Mouse (Mus musculus) cerebellum, adult 8-10 months (tissue): ENCODE measurements around the gene Jdp2.

Experiments used
- DNase-seq: peaks from one replicate; pipeline ENCODE4 v3.0.0; 2022

Gene Jdp2

DNA sequence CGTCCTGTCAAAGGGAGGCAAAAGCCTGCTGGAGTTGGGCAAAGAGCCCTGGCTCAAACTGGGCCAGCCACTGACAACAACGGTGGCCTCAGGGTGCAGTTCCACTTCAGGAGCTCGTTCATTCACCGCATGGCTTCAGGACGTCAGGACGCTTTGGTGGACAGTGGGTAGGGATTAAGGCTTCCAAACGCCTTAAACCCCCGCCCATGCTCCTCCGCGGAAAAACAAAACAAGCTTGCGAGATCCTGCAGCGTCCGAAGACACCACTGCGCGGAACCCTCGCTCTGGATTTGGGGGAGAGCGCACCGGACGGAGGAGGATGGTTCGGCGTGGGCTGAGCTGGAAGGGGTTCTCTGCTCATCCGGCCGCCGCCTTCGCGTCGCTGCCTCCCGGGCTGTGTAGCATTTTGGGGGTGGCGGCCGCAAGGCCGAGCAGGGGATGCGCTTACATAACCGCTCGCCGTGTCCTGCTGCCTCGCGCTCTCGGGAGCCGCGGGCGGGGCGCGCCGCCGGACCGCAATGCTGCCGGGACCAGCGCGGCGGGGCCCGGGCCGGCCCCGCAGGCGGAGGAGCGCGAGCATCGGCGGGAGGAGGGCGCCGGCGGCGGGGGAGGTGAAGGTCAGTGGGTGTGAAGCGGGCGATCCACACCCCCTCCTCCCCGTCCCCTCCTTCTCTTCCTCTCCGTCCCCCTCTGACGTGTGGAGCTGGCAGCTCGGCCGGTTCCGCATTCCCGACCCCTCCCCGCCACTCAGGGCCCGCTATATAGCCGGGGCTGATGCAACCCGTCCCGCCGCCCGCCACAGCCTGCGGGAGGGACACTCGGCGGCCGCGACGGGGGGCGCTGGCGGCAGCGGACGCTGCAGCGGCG, at the start of gene Jdp2:
Gene Jdp2 (plus strand): TSS at position 417 of the 867 bp plus-strand sequence.
- peak; percentile 76 for DNase-seq

DNA sequence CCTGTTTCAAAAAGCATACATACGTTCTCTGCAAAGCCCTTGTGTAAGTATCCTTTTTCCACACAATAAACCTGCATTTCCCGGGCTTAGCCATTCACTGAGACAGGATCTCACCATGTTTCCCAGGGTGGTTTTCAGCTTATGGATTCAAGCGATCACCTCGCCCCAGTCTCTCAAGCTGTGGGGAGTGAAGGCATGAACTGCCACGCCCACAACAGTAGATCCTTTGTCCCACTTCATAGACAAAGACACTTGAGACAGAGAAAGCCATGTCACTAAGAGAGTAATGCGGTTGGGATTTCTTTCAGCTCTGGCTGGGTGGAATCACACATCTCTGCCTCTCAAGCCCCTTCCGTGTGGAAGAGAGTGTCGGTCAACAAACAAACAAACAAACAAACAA, 49.2 kb upstream of the Jdp2 start:
- no peak for DNase-seq

DNA sequence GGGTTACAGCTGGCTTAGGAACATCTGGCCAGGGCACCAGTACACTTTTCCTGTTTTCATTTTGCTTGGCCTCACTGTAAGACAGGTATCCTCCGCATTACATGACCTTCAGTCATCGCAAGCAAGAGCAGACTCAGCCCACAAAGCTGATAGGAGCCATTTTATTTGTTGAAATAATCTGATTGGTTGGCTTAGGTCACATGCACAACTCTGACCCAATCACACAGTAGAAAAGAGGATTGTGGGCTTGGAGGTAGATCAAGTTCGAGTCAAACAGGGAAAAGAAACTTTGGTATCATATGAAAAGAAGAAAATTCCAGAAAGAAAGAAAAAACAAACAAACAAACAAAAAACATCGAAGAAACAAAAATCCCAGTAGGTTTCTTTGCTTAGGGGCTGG, 48.4 kb upstream of the Jdp2 start:
- DNase-seq, result no peak

DNA sequence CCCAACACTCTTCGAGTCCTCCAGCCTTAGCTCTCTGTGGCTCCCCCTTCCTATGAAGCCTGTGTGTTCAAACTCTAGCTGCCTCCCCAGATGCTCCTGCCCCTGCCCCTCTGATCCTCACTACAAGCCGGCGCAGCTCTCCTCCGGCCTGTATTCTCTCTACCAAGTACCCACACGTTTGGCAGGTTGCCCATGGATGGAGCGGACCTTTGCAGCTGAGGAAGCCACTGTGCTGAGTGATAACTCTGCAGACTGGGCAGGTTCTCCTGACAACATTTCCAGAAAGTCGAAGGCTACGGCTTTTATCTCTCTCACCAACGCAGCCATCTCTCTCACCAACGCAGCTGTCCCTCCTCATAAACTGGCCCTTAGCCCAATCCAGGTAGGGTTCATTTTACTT, 39.5 kb upstream of the Jdp2 start:
- no peak for DNase-seq

DNA sequence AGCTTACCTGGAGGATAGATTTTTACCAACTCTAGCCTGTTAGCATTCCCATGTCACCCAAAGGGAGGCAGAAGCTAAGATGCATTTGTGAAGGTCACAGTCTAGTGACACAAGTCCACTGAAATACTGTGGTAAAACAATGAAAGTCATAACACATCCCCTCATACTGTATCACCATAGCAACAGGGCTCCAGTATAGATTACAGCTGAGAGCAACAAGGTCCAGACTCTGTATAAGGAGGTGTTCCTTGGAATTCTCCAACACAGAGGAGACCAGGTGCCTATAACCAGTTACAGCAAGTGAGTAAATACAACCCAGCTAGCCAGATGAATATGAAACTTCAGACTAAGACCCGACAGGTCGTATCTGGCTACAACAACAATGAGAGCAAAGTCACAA, 33.4 kb upstream of the Jdp2 start:
- DNase-seq, result no peak

DNA sequence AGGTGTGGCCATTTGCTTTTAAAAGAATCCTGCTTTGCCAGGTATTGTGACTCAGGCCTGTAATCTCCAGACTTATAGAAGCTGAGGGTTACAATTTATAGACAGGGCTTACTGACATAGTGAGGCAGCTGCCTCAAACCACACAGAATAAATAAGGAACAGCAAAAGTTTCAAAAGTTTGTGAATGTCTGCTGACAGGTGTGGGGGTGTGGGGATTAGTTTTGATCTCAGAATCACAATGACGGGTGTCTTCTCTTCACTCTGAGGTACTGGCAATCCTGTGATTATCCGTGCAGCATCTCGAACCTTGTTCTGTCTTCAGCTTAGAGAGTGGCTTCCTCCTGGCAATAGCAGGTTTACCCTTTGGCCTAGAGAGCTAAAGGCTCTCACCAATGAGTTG, 30.5 kb upstream of the Jdp2 start:
- no peak for DNase-seq

DNA sequence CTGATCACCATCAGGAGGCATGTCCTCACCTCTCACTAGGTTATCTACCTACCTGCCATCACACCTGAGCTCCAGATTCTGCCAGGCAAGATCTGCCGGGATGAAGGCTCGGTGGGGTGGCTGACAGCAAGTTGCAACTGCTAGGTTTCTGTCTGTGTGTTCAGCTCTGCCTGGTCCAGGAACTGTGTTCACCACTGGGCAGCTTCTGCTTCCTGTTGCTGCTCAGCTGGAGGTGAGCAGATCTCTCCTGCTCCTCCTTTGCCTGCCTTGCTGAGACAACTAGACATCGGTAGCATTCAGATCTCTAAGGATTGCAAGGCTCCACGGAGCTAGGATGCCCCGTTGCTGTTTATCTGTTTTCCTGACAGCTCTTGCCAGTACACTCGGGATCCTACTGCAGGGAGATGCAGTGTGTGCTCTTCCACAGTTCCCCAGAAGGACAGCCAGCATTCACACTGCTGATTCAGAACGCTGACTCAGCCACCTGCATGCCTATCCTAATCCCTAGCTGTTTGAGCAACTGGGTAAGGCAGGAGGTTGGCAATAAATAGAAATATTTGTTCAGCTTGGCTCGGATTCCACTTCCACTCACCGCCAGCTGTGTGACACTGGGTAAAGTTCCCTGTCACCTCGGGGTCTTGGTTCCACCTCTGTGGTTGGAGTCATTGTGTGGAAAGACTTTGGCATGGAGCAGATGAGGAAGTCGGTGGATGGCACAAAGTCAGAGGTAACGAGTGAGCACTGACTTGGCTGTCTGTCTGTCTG, 29.3 kb upstream of the Jdp2 start:
- DNase-seq, result no peak

DNA sequence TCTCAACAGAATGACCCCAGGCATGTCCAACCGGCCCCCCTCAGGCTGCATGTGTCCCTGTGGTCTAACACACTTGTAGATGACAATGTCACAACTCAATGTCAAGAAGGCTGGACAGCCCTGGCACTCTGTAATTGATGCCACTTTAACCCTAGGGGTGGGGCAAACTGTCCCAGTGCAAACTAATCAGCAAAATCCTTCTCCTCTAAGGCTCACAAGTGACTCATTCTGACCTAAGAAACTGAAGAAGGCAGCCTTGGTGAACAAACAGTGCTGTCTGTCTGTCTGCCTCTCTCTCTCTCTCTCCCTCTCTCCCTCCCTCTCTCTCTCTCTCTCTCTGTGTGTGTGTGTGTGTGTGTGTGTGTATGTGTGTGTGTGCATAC, 28.7 kb upstream of the Jdp2 start:
- no peak for DNase-seq

DNA sequence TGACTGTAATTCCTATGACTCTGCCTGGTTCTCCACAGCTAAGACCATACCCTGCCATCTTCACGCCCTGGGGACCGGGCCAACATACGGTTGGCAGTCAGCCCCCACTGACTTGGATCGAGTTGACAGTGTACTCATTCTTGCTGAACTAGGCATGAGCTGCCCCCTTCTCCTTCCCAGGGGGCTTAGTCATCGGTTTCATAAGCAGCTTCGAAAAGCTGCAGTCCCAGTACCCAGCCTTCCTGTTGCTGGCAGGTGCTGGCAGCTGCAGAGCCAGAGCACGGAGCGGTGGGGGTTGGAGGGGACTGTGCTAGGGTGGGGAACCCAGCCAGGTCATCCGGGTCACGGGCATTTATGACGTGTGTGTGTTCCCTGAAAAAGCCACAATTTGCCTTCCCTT, 27.5 kb upstream of the Jdp2 start:
- peak; percentile 25 for DNase-seq

DNA sequence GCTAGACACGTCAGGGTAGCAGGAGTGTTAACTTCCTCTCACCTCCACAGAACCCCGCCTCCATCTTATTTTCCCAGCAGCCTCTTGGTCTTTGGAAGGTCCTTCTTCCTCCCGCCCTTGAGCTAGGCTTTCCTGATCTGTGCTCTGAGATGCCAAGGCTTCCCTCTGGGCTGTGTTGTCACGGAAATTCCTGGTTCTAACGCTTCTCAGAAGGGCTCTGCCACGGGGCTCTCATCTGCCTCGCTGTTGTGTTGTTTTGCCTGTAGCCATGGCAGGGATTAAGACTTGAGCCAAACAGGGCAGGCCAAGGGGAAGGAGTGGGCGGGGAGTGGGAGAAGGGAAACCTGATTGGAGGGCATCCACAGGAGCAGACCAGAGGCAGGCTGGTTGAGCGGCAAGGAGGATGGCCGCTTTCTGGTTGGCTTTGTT, 26.8 kb upstream of the Jdp2 start:
- peak; percentile 39 for DNase-seq

DNA sequence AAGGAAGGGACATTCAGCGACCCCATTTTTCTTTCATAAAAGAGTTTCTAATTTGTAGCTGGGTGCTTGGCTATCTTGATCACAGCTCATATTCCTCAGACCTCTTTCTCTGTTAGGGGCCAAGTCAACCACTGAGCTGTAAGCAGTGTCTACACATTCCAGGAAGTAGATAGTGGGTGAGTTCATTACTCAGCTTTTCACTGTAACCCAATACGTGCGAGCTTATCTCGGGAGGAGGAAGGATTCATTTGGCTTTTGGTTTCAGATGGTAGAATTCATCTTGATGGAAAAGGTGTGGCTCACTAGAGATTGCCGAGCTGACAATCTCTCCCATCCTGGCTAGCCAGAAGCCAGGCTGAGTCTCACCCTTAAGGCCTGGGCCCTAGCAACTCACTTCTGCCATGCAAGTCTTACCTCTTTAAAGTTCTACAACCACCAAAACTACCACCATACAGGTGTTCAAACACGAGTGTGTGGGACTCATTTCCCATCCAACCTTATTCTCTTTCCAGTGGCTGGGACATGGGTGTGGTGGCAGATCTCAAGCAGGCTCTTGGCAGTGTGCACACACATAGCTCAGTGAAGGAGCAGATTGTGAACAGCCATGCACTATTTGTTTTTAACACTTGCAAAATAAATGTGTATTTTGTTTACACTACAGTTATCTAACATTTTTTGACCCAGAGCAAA, 23.9 kb upstream of the Jdp2 start:
- no peak for DNase-seq

DNA sequence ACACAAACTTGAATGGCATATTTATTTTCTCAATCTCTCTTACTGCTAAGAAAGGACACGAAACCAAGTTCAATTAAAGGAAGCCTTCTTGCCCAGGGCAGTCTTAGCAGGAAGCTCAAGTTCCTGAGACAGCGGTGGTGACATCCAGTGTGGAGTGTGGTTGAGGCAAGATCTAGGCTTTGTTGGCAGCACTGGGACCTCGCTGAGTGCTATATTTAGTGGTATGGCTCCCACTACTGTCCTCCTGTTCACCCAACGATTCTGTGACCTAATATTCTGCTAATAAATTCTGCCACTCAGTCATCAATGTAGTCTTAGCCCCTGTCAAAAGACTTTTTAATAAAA, 23.4 kb upstream of the Jdp2 start:
- no peak for DNase-seq

DNA sequence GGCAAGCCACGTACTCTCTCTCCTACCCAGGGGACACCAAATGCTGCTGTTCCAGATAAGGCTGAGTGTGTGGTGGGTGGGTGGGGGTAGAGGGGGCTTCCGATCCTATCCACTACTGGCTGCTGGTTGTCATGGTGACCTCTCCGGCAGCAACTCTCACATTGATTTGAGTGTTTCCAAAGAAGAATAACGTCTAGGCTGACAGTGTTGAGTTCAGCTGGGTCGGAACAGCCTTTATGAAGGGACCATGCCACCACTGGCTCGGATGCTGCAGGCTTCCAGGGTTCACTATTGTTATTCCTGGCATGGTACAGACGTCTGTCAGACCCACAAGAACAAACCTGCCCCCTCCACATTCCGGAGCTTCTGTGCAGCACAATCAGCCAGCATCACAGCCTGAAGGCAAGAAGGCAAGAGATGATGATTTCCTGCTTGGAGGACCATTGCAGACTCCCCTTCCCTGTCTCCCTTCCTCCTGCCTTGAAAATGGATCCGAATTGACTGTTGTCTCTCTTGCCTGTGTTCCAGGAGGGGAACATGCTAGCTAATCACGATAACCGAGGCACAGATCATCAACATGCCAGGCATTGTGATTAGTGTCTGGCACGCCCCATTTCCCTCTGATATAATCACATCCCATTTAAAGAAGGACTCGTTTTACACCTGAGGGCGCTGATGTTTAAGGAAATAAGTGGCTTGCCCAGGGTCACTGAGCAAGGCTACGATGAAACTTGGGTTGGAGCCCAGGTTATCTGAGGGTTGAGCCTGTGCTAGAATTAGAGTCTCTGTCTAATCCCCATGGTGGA, 17.4 kb upstream of the Jdp2 start:
- no peak for DNase-seq

DNA sequence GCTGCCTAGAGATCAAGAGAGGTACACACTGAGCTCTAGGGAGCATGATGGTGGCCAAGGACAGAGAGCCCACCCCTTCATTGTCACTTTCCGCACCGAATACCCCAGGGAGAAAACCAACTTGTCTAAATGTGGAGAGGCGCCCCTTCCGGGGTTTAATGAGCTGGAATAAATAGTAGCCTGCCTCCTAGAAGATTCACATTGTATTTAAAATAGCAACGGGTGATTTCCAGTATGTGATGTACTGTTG, 16.8 kb upstream of the Jdp2 start:
- DNase-seq, result no peak

DNA sequence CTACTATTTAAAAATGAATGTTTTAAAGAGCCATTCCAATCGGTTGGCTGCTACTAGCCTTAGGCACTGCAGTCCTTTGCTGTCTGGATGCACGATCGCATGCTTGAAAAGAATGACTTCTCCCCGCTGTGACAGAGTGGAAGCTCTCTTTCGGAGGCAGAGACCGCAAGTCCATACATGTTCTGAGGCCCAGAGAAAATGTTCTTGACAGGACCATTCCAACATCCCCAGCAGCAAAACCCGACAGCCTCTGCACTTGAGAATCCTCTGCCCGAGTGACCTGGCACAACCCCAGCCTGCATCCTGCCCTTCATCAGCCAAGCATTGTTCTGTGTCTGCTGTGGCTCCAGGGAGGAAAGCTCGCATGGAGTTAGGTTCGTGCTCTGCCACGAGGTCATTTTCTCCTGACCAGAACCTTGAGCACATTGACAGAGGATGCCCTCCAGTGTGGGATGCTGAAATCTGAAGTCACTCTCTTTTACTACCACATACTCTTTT, 13.0 kb upstream of the Jdp2 start:
- DNase-seq, result no peak

DNA sequence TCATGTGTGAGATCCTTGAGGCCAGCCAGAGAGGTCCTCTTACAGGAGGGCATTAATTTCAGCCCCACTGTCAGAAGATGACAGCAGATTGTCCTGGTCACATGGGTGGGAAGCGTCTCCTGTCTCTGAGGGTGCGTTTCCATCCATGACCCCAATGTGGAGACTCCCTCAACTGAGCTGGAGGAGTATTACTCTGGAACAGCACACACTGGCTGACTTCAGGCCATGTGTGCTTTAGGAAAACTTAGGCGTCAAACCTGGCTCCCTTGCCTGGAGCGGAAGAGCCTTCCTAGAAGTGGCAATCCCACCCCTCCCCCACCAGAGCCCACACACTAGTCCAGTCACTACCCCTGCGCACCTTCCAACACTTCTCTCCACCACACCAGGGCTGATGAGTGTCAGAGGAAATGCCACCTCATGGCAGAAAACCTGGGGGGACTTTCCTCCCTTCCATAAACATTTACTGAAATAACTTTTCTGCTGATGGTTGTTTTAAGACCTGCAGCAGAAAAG, 8.9 kb upstream of the Jdp2 start:
- DNase-seq, result no peak

DNA sequence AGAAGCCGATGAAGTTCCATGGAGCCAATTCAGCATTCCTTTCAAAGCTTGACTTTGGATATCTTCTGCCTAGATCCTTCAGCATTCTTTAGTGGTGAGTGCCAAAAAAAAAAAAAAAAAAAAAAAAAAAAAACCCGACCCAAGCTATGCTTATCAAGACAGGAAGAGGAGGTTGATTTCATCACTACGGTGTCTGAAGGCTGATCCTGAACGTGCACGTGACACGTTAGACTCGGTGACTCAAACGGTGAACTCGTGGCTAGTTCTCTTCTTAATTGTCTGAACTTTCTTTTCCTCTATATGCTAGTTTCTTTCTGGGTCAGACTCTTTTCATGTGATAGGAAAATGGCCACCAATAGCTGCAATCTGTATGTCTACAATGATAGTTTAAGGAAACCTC, 5.9 kb upstream of the Jdp2 start:
- no peak for DNase-seq

DNA sequence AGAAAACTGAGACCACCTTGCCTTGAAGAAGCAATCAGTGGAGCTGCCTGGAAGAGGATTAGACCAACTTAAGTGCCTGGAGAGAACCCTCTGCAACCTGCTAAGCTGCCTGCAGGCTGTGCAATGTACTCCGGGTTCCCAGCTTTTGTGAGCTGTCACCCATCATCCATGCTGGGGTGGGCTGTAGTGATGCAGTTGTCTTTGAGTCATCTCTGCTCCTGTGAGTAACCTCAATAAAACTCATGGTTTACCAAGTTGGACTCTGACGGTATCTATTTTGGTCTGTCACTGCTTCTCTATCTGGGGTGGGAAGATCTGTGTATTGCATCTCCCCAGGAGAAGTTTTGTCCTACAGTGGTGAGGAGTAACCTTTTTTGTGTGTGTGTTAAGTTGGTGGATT, 4.4 kb upstream of the Jdp2 start:
- DNase-seq, result no peak

DNA sequence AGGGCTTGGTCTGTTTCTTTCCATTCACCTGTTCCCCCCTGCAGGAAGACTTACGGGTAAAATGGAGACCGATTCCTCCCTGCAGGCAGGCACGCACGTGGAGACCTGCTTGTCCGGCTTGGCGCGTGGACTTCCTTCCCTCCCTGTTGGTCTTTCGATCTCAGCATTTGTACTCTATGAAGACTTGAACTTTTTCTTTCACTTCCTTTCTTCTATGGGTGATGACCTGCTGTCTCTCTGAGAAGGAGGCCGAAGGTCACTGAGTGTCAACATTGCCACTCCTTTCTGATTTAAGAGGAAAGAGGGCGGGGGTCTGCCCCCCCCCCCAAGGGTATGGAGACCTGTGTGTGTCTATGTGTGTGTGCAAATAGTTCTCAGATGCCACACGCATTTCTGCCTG, 774 bp upstream of the Jdp2 start:
- DNase-seq, result no peak

DNA sequence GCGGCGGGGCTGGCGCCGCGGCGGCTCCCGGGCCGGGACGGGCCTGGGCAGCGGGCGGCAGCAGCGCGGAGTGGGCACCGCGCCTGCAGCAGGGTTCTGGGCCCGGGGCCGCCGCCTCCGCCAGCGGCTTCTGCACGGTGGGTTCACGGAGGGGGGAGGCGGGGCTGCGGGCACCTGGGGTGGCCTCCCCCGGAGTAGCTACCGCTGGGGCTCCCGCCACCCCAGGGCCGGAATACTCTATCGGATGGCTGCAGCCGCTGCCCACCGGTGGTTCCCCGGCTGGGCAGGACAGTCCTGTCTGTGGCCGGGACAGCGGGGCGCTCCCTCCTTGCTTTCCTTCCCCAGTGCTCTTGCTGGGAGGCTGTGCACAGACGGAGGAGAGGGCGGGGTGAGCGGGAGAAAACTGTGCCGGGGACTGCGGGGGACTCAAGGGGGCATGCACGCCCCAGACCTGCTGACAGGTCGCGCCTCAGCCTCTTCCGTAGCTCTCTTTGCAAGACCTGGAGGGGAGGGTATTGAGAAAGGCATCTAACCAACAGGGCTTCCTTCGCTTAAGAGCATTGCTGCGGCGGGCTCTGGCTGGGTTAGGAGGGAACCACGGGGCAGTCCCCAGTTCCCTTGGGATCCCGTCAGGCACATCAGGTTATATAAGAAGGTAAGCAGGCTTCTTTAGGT, 788 bp downstream of the Jdp2 start:
- peak; percentile 59 for DNase-seq

DNA sequence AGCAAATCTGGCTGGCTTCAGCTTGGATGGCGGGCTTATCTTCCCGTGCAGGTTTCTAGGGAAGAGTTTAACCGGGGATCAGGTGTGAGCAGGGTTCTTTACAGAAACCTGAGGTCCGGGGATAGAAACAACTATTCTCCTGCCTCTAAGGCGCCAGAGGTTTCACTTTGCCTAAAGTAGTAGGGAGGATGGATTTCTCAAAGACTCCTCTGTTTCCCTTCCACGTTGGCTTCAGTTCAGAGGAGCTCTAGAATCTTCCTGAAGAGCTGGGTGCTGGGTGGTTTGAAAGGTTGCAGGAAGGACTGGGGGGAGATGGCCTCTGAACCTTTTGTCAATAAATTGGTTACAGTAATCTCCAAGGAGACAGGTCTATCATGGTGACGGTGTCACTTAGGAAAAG, 1.8 kb downstream of the Jdp2 start:
- no peak for DNase-seq

DNA sequence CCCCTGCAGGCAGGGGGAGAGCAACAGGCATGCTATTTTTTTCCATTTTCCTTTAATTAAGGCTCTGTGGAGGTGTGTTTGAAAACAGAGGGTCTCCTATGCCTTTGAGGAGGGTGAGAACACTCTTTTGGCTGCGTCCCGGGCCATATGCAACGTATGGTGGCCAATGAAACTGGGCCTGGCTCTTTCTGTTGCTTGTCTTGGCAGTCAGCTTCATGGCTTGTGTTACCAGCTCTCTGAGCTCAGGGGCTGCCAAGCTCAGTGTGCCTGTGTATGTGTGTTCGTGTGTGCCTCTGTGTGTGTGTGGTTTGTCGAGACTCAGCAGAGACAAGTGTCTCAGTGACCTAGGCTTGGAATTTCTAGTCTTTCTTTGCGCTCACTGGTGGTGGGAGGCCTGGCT, 2.7 kb downstream of the Jdp2 start:
- DNase-seq, result no peak
